Mouse (Mus musculus): ENCODE data around the gene Wipf3.

Wipf3 gene

DNA sequence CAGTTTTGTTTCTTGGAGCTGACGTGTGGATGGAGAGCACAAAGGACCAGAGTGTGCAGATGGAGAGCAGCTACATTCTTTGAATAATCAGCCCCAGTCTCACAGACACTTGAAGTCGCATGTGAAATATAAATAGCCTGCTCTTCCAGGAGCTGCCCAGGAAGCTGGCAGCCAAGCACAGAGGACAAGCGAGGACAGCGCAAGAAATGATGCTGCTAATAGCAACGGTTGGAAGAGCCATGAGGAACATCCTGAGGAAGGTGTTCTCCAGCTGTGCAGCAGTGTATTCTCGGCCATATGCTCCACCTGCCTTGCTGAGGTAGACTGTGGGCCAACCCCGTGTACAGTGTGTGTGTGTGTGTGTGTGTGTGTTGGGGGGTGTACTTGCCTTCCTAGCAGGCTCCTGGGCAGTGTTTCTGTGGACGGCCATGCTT, 101.7 kb downstream of the Wipf3 start:
- in situ Hi-C loops (cut with MseI, MboI) = no loop called here

DNA sequence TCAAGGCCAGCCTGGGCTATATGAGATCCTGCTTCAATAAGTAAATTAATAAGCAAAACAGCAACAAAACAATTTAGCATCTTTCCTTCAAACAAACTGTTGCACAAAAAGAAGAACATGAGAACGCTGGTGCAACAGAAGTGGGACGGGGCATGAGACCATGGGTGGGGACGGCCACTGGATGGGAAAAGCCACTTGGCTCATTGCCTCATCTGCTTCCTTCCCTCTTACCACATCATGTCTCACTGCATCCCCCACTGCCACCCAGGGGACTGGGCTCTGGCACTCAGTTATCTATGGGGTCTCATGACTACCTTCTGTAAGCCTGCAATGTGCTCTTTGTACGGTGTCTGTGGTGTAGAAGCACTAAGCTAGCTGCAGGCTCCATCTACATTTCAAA, 106.1 kb downstream of the Wipf3 start:
- in situ Hi-C loops (cut with MseI, MboI) = no loop called here

DNA sequence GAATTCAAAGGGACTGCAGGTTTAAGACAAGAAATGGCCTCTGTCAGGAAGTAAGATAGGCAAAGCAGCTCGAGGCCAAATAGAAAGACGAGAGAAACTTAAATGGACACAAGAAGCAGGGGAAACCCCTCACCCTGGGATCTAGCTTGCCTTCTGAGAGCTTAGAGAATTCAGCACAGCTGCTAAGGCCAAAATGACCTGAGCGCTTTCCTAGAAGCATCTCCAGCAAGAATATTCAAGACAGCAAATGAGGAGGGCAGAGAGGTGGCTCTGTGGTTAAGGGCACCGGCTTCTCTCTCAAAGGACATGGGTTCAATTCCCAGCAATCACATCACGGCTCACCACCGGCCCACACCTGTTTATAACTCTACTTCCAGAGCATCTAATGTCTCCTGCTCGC, 107.7 kb downstream of the Wipf3 start:
- in situ Hi-C loops (cut with MseI, MboI) = no loop called here

DNA sequence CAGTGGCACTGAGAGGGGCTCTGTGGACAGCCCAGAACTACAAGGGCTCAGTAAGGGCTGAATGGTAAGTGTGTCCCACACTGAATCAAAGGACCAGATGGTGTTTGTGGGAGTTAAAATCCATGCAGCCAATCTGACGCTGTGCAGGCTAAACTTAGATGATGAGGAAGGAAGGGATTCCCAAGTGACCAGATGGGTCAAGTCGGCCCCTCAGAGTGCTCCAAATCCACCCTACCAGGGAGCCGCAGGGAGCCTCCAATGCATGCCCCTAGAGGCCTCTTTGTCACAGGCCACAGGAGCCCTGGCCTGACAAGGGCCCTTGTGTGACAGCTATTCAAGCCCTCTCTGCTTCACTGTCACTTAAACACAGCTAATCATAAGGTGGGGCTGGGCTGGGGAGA, 109.4 kb downstream of the Wipf3 start:
- in situ Hi-C loops (cut with MseI, MboI) = no loop called here

DNA sequence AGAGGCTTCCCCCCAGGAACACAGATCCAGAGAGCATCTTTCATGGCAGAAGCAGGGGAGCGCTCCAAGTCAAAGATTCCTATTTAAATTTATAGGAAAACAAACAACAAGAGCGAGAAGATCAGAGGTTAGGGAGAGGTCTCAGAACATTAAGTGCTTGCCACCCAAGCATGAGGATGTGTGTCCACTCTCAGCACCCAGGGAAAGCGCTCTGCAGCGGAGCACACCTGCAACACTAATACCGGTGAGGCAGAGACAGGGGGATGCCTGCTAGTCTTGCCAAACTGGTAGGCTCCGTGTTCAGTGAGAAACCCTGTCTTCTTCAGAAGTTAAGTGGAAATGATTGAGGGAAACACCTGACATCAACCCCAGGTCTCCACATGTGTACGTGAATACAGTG, 110.0 kb downstream of the Wipf3 start:
- in situ Hi-C loops (cut with MseI, MboI) = no loop called here

DNA sequence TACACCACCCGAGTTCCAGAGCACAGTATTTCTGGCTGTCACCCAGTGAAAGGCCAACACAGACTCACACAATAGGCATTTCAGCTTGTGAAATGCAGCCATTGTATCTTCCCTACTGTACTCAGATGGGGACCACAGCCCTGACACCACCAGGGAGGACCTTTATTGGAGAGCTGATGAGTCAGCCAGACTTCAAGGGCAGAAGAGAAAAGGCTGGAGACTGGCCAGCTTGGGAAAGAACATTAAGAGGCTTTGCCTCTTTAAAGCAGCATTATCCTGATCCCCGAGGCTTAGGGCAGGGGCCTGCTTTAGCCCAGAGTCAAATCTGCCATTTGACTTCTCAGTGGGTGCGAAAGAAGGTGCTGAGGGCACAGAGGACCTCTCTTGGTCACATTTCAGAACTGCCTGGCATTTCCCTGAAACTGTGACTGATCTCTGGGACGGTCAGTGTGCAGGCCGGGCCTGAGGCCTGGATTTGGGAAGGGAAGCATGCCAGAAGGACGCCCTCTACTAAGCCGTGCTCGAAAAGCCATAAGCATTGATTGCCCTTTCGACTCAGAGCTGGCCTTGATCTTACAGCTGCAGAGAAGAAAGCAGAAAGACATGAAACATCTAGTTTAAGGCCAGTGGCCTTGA, 111.0 kb downstream of the Wipf3 start:
- in situ Hi-C loops (cut with MseI, MboI) = no loop called here

DNA sequence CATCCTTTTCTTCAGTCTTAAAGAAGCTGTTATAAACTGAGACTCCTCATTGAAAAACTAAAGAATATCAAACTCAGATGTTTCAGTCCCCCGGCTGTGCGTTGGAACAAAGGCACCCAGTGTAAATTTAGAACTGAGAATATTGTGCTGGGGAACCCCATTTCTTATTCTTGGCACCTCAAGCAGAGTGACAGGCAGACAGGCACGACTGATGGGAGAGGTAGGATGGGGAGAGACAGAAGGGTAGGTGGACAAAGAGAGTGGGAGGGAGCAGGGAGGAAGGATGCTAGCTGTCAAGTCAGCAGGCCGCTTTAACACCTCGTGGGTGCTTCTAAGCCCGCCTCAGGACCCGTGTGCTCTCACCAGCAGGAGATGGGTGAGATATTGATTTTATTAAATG, 113.4 kb downstream of the Wipf3 start:
- in situ Hi-C loops (cut with MseI, MboI) = no loop called here

DNA sequence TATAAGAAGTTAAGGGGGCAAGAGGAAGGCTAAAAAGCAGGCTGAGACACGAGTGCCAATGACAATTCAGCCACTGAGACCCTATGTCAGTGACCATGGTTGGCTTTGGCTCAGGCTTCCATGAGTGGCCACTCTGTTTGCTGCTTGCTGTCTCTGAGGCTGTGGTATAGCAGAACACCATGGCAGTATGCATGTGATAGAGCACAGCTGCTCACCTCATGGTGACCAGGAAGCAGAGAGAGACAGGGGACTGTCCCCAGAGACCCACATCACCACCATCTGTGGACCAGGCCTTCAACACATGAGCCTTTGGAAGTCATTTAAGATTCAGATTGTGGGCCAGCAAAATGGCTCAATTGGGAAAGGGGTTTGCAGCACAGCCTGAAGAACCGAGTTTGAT, 114.2 kb downstream of the Wipf3 start:
- in situ Hi-C loops (cut with MseI, MboI) = no loop called here

DNA sequence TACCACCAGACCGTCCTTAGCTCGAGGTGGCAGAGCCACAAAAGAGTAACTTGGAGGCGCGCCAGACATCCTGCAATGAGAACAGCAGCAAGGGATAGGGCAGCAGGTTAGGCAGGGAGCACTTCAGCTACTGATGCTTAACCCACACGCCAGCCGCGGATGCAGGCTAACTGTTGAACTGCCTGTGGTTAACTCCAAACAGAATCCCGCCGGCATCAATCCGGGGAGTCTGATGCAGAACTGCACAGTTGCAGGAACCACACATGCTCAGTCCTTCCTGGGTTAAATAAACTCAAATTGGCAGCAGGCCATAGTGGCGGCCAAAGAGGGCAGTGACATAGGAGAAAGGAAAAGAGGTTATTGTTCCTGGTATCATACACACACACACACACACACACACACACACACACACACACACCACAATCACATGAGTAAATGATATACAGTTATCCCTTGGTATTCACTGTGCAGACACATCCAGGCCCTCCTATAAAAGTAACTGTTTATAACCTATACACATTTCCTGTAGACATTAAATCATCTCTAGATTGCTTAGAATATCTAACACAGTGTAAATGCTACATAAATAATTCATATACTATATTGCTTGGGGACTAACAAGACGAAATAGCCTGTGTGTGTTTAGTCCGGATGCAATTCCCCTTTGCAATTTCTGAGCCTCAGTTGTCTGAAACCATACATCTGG, 119.1 kb downstream of the Wipf3 start:
- in situ Hi-C loops (cut with MseI, MboI) = no loop called here

DNA sequence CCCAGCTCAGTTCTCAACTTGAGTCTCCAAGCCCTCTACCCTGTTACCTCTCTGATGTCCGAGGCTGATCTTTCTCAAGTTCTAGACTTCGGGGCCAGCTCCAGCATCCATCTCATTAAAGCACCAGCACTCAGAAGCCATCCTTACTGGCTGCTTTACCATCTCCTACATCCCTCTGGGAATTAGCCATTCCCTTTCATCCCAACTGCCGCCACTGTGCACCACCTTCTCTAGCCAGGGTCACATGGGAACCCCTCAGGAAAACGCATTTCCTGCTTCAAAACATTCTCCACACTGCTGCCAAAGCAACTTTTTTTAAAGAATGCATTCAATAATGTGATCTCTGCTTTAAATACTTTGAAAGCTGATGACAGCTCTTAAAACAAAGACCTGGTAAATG, 119.9 kb downstream of the Wipf3 start:
- in situ Hi-C loops (cut with MseI, MboI) = no loop called here

DNA sequence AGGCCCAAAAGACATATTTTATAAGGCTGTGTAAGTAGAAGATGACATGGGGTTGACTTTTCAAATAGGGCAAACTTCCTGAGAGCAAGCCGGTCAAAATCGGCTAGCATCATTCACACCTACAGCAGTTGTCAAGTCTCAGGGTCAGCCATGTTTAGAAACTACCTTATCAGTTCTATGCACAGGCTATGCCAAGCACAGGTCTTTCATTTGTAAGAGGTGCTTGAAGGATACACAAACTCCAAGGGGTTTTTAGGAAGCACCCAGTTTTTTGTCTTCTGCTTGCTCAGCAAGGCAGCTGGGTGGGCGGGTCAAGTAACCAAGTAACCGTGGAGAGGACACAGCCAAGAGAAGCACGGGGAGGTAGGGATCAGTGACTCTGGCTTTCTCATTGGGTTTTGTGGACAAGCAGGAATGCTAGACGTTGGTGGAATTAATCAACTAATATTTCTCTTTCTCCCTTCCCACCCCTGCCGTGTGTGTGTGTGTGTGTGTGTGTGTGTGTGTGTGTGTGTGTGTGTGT, 121.5 kb downstream of the Wipf3 start:
- in situ Hi-C loops (cut with MseI, MboI) = no loop called here

DNA sequence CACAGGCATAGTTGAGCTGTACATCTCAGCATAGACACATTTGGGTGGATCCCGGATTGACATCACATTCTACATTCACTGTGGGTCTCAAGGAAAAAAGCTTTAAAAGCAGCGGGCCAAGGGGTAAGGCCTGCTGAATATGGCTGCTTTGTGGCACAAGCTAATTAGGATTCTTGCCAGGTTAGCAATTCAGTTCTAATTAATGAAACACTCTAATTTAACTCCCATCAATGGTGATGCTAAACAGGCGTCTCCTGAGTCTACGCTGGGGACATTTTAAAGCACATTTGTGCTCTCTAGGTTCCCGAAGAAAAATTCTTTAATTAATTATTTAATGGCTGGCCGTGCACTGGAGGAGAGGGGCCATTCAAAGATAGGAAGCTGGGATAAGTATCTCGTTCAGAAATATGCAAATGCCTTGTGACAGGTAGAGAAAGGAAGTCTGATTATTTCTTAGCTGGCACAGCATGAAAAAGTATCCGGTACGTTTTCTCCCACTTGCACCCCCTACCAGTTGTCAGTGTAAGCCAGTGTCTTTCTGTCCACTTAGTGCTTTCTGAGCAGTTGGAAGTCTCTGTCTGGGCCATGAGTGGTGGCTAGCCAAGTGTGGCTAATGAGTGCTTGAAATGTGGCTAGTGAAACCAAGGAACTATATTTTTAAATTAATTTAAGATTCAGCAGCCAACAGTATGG, 123.5 kb downstream of the Wipf3 start:
- in situ Hi-C loops (cut with MseI, MboI) = no loop called here

Data from mouse trophoblast stem cell (cell line).